Mouse (Mus musculus) neural tube, embryonic 13.5 days (tissue): ENCODE results near the gene Gng10. TPM values are rescaled to one million over a fixed set of nuclear protein-coding genes. Genes with fewer than 3 reads are reported as not detected.
A peak's percentile ranks its signal among the peaks of the same experiment; 100 is the strongest.

Experiments used
- ATAC-seq: fragments of 200-750 bp; cut with Nextera tagmentation; 2 replicates; pipeline ENCODE4 v1.8.0; 2017; ENCODE audit warnings: low read depth, mild to moderate bottlenecking, moderate TSS enrichment, moderate library complexity
- H3K27ac ChIP-seq: fragments of 300-500 bp; sonication (generic); replicated peaks from 2 replicates; pipeline ENCODE4 v1.5.1; 2015; ENCODE audit warnings: moderate library complexity, mild to moderate bottlenecking, inconsistent platforms
- H3K27me3 ChIP-seq: fragments of 300-500 bp; sonication (generic); 2 replicates; pipeline ENCODE4 v1.6.1; 2015; ENCODE audit warnings: mild to moderate bottlenecking, inconsistent platforms
- H3K36me3 ChIP-seq: fragments of 300-500 bp; sonication (generic); 2 replicates; pipeline ENCODE4 v1.6.1; 2015; ENCODE audit warnings: mild to moderate bottlenecking, inconsistent platforms
- H3K4me1 ChIP-seq: fragments of 300-500 bp; sonication (generic); replicated peaks from 2 replicates; pipeline ENCODE4 v1.6.1; 2015; ENCODE audit warnings: inconsistent platforms
- H3K4me2 ChIP-seq: fragments of 300-500 bp; sonication (generic); 2 replicates; pipeline ENCODE4 v1.6.1; 2015; ENCODE audit warnings: inconsistent platforms, mild to moderate bottlenecking, moderate library complexity
- H3K4me3 ChIP-seq: fragments of 300-500 bp; sonication (generic); 2 replicates; pipeline ENCODE4 v1.5.1; 2015; ENCODE audit warnings: mild to moderate bottlenecking, inconsistent platforms
- H3K9ac ChIP-seq: fragments of 300-500 bp; sonication (generic); 2 replicates; pipeline ENCODE4 v1.6.1; 2015; ENCODE audit warnings: moderate library complexity, mild to moderate bottlenecking, inconsistent platforms
- H3K9me3 ChIP-seq: fragments of 300-500 bp; sonication (generic); 2 replicates; pipeline ENCODE4 v1.6.1; 2016; ENCODE audit warnings: inconsistent platforms
- WGBS: fragments of 180-500 bp; shearing (Covaris S2); methylation state at CpG from one replicate; pipeline ENCODE4 v1.1.7; 2015; 5-methylcytosine and 5-hydroxymethylcytosine counted together
- polyA plus RNA-seq: library from polyadenylated mRNA; unstranded; fragments of >200 nt; fragmentation: Nextera tagmentation; extraction: Ambion mirVana; gene quantifications from 2 replicates; pipeline ENCODE4 v1.2.1, GENCODE M21; 2015

Gng10 gene
- polyA plus RNA-seq, 1 experiment from 2014 or later = 161 TPM

DNA sequence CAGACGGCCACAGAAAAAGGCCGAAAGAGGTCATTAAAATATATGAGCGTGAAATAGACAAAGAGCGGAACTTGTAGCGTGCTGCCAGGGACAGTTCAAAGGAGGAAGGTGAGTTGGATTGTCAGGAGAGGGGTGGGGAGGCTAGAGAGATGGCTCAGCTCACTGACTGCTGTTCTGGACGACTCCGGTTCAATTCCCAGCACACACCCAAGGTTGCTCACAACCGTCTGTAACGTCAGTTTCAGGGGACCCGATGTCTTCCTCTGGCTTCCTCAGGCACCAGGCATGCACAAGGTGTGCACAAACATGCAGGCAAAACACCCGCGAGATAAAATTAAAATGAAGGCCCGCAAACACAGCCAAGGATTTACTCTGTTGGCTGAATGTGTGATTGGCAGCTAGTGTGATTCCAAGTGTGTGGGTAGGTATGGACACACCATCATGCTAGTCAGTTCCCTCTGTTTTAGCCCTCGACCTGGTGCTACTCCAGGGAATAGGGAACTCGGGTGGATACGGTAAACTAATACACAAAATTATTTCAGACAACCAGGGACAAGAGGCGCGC, 980 bp downstream of the Gng10 start:
- Histone ChIP-seq H3K9me3 (peaks cover 3% of the 10 kb centered on the region; the same call in 1 of the 2 replicates), H3K27ac (peak overlapping the region; percentile 94), H3K4me2 (peak overlapping the region; percentile 65), H3K36me3 (peaks cover 20% of the 10 kb centered on the region), H3K4me3 (peak overlapping the region; percentile 68), H3K27me3 (no peaks in the 10 kb centered on the region), H3K4me1 (peaks cover 18% of the 10 kb centered on the region), H3K9ac (peak overlapping the region; percentile 87)
- ATAC-seq = peak; percentile 70
- WGBS = 58% methylated on average over 18 of the region's 18 CpGs

DNA sequence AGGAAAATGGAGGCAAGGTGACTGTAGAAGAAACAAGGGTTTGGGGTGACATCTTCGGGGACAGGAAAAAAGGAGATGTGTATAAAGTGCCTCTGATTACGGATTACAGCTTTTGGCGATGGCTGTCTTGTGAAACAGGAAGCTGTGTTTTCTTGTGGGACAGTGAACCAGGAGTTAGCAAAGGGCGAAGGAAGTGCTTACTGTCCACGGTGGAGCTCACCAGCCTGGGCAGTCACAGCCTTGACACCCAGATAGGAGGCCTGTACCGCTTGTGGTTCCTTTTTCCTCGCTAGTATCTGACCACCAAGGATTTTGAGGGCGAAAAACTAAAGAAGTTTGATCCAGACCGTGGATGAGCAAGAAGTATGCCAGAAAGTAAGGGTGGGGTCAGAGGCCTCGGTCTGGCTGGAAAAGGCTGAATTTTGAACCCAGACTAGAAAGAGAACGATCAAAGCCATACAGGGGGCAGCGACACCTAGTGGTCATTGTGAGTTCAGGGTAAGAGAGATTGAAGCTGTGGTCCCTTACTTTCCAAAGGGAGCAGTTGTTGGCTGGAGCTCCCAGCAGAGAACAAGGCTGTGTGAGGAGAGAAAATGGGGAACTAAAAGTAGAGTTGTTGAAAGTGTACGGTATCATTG, 1.7 kb downstream of the Gng10 start:
- no peak overlapping the region; the same call in 1 of the 2 replicates for H3K4me3 ChIP-seq
- H3K27ac ChIP-seq = no peak overlapping the region
- H3K36me3 ChIP-seq = peaks cover 23% of the 10 kb centered on the region
- H3K4me2 ChIP-seq = peak overlapping the region; percentile 65
- H3K9me3 ChIP-seq = peaks cover 3% of the 10 kb centered on the region; the same call in 1 of the 2 replicates
- no peak overlapping the region for H3K9ac ChIP-seq
- WGBS = 56% methylated on average over 13 of the region's 13 CpGs
- H3K27me3 ChIP-seq = no peaks in the 10 kb centered on the region
- ATAC-seq = no peak
- peaks cover 18% of the 10 kb centered on the region for H3K4me1 ChIP-seq

DNA sequence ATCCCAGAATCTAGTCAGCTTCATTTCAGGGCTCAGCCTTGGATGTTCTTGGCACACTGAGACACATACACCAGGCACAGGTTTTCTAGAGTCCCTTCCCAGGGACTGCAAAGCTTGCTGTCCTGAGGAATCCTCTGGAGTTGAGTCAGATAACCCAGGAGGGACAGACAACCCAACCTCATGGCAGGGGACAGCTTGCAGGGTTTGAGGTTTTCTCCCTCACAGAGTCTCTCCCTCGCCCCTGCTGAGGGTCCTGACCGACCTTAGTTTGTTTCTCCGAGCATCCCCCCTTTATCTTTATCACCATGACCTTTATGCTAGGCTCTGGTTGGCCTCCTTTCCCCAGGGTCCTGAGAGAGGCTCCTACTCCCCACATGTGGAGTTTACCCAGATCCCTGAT, 2.6 kb downstream of the Gng10 start:
- no peak overlapping the region for H3K9ac ChIP-seq
- H3K27ac ChIP-seq = no peak overlapping the region
- H3K4me1 ChIP-seq = peaks cover 18% of the 10 kb centered on the region
- peaks cover 3% of the 10 kb centered on the region; the same call in 1 of the 2 replicates for H3K9me3 ChIP-seq
- 83% methylated on average over 3 of the region's 3 CpGs for WGBS
- no peak overlapping the region for H3K4me2 ChIP-seq
- H3K27me3 ChIP-seq = no peaks in the 10 kb centered on the region
- peaks cover 28% of the 10 kb centered on the region for H3K36me3 ChIP-seq
- no peak overlapping the region for H3K4me3 ChIP-seq
- no peak for ATAC-seq

DNA sequence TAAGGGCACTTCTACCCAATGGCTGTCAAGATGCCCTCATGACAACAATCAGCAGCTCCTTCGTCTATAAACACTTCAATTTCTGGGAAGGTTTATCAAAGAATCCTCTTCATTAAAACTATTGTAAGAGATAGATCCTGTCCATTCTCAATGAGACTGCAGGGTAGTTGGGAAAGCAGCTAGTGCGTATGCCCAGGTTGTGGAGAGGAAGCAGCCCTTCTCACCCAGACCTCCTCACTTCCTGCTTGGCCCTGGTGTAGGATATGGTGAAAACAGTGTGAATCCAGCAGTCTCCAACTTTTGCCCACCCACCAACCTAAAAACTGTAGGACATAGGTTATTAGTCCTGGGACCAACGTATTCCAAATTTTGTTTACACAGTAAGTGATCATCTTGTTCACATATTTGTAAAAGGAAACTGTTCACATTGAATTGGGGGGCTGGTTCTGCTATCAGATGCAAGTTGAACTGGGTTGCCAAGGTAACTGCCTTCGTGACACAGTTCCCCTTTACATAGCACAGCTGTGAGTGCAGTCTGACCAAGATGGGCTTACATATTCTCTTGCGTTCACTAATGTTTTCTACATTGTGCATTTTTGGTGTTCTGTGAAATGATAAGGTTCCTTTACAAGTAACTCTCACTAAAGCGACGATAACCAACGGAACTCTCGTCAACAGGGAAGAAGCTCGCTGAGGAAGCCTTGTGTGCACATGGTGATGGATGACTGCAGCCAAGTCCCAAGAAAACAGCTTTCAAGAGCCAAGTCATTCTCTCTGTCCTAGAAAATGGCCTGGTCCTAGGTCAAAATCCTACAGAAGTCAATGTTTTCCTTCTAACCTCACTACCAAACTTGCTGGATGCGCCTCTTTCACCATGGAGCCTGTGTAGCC, 5.8 kb downstream of the Gng10 start:
- Histone ChIP-seq H3K9ac (no peak overlapping the region), H3K4me3 (no peak overlapping the region), H3K36me3 (peaks cover 31% of the 10 kb centered on the region), H3K27me3 (no peaks in the 10 kb centered on the region), H3K4me1 (peaks cover 12% of the 10 kb centered on the region), H3K9me3 (peaks cover 2% of the 10 kb centered on the region; the same call in 1 of the 2 replicates), H3K27ac (no peak overlapping the region), H3K4me2 (no peak overlapping the region)
- ATAC-seq = no peak
- 90% methylated on average over 11 of the region's 11 CpGs for WGBS

DNA sequence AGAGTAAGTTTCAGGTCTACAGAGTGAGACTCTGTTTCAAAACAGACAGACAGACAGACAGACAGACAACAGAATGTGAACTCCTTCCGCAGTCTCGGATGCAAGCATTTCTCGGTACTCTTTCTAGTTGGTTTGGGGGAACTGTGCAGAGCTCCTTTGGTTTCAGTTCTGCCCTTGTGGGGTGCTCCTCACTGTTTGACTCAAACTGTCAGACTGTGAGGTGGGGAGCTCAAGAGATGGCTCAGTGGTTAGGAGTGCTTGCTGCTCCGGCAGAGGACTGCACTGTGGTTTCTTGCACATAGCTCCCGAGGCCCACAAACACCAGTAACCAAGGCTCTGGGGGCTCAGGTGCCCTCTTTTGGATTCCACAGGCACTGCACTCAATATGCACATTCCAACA, 8.2 kb downstream of the Gng10 start:
- Histone ChIP-seq H3K9ac (no peak overlapping the region), H3K36me3 (peaks cover 31% of the 10 kb centered on the region), H3K4me3 (no peak overlapping the region), H3K4me2 (no peak overlapping the region), H3K27me3 (no peaks in the 10 kb centered on the region), H3K9me3 (peaks cover 2% of the 10 kb centered on the region; the same call in 1 of the 2 replicates), H3K27ac (no peak overlapping the region), H3K4me1 (no peaks in the 10 kb centered on the region)
- no peak for ATAC-seq
- WGBS = 95% methylated on average over 5 of the region's 5 CpGs

DNA sequence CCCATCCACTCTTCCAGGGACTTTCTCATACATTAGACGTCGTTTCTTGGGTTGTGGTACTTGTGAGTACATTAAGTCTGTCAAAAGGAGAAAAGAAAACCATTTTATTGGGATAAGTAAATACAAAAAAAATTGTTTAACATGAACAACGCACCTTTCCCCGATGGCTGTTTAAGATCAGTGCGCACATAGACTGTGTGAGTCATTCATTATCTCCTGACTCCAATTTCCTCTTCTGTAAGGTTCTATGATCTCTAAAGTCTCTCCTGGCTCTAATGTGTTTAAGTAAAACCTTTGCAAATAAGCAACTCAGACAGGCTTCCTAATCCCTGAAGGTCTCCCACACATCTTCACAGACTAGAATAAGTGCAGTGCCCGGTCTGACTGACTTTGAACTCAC, 9.0 kb downstream of the Gng10 start:
- ATAC-seq = no peak
- Histone ChIP-seq H3K4me3 (no peak overlapping the region), H3K36me3 (peaks cover 31% of the 10 kb centered on the region), H3K4me2 (no peak overlapping the region), H3K9ac (no peak overlapping the region), H3K9me3 (peaks cover 2% of the 10 kb centered on the region; the same call in 1 of the 2 replicates), H3K4me1 (no peaks in the 10 kb centered on the region), H3K27me3 (no peaks in the 10 kb centered on the region), H3K27ac (no peak overlapping the region)
- 92% methylated on average over 6 of the region's 6 CpGs for WGBS

DNA sequence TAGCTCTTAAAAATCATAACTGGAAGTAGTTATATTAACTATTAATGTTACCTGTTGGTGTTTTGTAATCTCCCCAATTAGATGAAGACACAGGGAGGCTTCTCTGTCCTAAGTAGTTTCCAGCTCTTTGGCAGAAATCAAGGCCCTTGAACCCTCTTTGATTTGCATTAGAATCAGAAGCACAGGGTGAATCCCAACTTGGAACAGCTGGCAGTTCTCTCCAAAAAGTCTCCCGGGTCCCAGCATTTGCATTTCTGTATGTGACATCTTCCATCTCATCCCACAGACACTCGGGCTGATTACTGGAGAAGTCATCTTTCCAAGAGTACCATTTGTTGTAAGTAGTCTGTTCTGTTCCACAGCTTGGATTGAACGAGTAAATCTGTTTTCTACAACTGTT, 12.3 kb downstream of the Gng10 start:
- H3K9me3 ChIP-seq = peaks cover 2% of the 10 kb centered on the region; the same call in 1 of the 2 replicates
- no peak overlapping the region for H3K4me3 ChIP-seq
- no peak for ATAC-seq
- H3K27ac ChIP-seq = no peak overlapping the region
- H3K4me2 ChIP-seq = no peak overlapping the region
- H3K27me3 ChIP-seq = no peaks in the 10 kb centered on the region
- H3K4me1 ChIP-seq = no peaks in the 10 kb centered on the region
- H3K9ac ChIP-seq = no peak overlapping the region
- WGBS = 25% methylated on average over 3 of the region's 3 CpGs
- peaks cover 3% of the 10 kb centered on the region for H3K36me3 ChIP-seq

DNA sequence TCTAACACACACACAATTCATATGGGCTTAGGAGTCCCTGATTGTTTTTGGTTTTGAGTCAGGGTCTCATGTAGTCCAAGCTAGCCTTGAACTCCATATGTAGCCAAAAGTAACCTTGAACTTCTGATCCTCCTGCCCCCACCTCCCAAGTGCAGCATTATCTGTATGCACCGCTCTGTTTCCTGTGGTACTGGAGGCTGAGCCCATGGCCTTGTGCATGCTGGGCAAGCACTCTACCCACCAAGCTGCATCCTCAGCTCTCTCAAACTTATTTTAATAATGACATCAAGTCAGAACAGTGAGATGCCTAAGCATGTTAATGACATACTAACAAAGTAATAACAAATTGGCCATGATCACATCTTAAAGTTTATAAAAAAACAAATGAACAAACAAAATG, 16.2 kb downstream of the Gng10 start:
- Histone ChIP-seq H3K27me3 (no peaks in the 10 kb centered on the region), H3K4me3 (no peak overlapping the region), H3K4me1 (no peaks in the 10 kb centered on the region), H3K9me3 (no peaks in the 10 kb centered on the region), H3K27ac (no peak overlapping the region), H3K9ac (no peak overlapping the region), H3K36me3 (no peaks in the 10 kb centered on the region), H3K4me2 (no peak overlapping the region)
- WGBS = 92% methylated on average over 1 of the region's 1 CpGs
- ATAC-seq = no peak

DNA sequence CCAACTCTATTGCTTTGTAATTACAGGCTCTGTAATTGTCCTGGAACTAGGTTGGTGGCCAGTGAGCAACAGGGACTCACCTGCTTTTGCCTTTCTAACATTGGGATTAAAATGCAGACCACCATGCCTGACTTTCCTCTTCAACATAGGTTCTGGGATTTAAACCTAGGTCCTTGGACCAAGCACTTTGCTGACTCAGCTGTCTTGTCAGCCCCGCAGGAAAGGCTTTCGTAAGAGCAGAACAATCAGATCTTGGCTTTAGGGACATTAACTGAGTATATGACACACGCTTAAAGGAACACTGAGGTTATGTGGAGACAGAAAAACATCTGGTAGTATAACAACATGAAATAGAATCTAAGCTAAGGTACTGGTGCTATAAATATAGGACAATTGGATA, 23.0 kb downstream of the Gng10 start:
- H3K4me1 ChIP-seq = no peaks in the 10 kb centered on the region
- no peak overlapping the region for H3K4me2 ChIP-seq
- 92% methylated on average over 3 of the region's 3 CpGs for WGBS
- H3K4me3 ChIP-seq = no peak overlapping the region
- H3K36me3 ChIP-seq = no peaks in the 10 kb centered on the region
- no peak overlapping the region for H3K27ac ChIP-seq
- no peaks in the 10 kb centered on the region for H3K9me3 ChIP-seq
- no peak overlapping the region for H3K9ac ChIP-seq
- no peaks in the 10 kb centered on the region for H3K27me3 ChIP-seq
- no peak for ATAC-seq

DNA sequence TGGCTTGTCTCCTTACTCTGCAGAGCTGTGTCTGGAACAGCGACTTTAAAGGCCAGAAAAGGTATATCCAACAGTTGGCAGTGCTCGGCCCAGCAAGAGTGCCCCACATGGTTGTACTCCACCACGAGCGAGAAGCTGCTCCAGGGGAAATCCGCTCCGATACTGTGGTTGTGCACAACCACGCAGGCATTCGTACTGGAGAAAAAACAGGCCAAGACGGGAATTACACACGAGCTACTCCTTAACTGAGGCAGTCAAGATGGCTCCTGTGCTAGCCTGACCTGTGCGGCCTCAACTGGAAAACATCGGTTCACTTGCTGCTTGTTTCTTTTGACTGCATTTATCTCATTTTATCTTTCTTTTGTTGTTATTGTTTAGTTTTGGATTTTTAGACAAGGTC, 27.6 kb downstream of the Gng10 start:
- WGBS = 78% methylated on average over 12 of the region's 12 CpGs
- H3K9ac ChIP-seq = no peak overlapping the region

DNA sequence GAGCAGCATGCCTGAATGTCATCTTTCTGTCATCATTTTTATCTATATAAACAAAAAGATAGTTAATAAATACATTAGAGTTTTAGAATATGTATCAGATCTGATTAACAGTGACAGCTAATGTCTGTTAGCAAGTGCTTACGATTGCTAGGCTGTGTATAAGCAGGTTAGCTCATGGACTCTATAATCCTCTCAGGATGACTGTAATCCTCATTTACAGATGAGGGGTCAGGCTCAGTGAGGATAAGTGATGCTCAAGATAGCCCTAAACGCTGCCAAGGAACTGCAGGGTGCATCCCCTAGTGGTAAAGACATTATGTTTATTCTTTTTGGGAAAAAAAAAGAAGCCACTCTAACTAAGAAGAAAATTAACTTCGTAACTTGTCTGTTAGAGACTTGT, 34.4 kb downstream of the Gng10 start:
- Histone ChIP-seq H3K4me3 (no peak overlapping the region), H3K36me3 (no peaks in the 10 kb centered on the region), H3K9ac (no peak overlapping the region), H3K4me2 (no peak overlapping the region), H3K27ac (no peak overlapping the region), H3K9me3 (no peaks in the 10 kb centered on the region), H3K4me1 (no peaks in the 10 kb centered on the region), H3K27me3 (no peaks in the 10 kb centered on the region)
- ATAC-seq = no peak
- 54% methylated on average over 3 of the region's 3 CpGs for WGBS

More for the DNA sequence above, 27.6 kb downstream of the Gng10 start:
- no peak overlapping the region for H3K4me2 ChIP-seq
- no peaks in the 10 kb centered on the region for H3K27me3 ChIP-seq
- no peaks in the 10 kb centered on the region for H3K4me1 ChIP-seq
- H3K9me3 ChIP-seq = no peaks in the 10 kb centered on the region
- H3K27ac ChIP-seq = no peak overlapping the region
- H3K4me3 ChIP-seq = no peak overlapping the region
- no peak for ATAC-seq
- no peaks in the 10 kb centered on the region for H3K36me3 ChIP-seq

DNA sequence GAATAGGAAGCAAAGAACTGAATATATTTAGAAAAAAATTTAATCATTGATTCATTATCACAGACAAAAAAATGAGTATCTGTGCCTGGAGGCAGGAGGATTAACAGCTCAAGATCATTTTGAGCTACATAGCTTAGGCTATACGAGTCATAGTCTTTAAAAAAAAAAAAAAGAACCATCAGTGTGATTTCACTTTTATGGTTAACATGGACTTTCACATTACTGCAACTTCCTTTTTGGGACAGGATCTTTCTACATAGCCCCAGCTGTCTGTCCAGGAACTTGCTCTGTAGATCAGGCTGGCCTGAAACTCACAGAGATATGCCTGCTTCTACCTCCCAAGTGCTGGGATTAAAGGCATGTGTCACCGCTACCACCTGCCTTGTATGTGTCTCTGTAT, 48.5 kb downstream of the Gng10 start:
- Histone ChIP-seq H3K36me3 (no peaks in the 10 kb centered on the region), H3K4me3 (no peak overlapping the region), H3K4me1 (no peaks in the 10 kb centered on the region), H3K9me3 (no peaks in the 10 kb centered on the region), H3K4me2 (no peak overlapping the region), H3K27me3 (no peaks in the 10 kb centered on the region), H3K9ac (no peak overlapping the region), H3K27ac (no peak overlapping the region)
- ATAC-seq = no peak
- WGBS = 83% methylated on average over 2 of the region's 2 CpGs
